Comparison of ENCODE assay signal across 10 mouse cellular contexts in genomic region chr5:30957891-30958290, GRCm38 (mm10). TPM values are rescaled to one million over a fixed set of nuclear protein-coding genes. Genes with fewer than 3 reads are reported as not detected.
A peak's percentile ranks its signal among the peaks of the same experiment; 100 is the strongest.
DNase-seq lines count a peak whose midpoint lies in the region; ATAC-seq and TF ChIP-seq lines count a peak whose summit lies in the region.
"Had no signal": no experiment of that assay in that cellular context is flagged by ENCODE, and none has a peak within 500 bp of the region (broad histone marks: within the 10 kb centered on the region; RNA-seq: fewer than 3 reads in every experiment).

No protein-coding gene starts in this region.

- no peak for TF ChIP-seq POLR2A in limb, embryonic 14.5 days (IDR thresholded peaks at IDR 0.05; ENCODE audit: borderline replicate concordance, extremely low read depth, insufficient read depth, insufficient read length)

- peaks cover 13% of the 10 kb centered on the region for H3K4me1 ChIP-seq in limb, embryonic 11.5 days (ENCODE audit: control insufficient read depth, insufficient read depth, low read length)
- peaks cover 20% of the 10 kb centered on the region for H3K4me1 ChIP-seq in limb, embryonic 10.5 days
- H3K4me1 ChIP-seq in limb, embryonic 14.5 days (ENCODE audit: control insufficient read depth, insufficient read depth, low read length), result peaks cover 19% of the 10 kb centered on the region
- H3K4me1 ChIP-seq in neural tube, embryonic 15.5 days, result peaks cover 29% of the 10 kb centered on the region

- no peak overlapping the region for H3K27ac ChIP-seq in limb, embryonic 11.5 days (replicated peaks; ENCODE audit: low read depth, low read length)
- no peak overlapping the region for H3K27ac ChIP-seq in limb, embryonic 10.5 days
- H3K27ac ChIP-seq in limb, embryonic 14.5 days (replicated peaks; ENCODE audit: low read depth, low read length), result no peak overlapping the region
- no peak overlapping the region for H3K27ac ChIP-seq in neural tube, embryonic 15.5 days (replicated peaks)

- H3K9me3 ChIP-seq in limb, embryonic 11.5 days (ENCODE audit: control insufficient read depth, low read length), result no peaks in the 10 kb centered on the region
- no peaks in the 10 kb centered on the region for H3K9me3 ChIP-seq in limb, embryonic 10.5 days (replicated peaks)
- no peaks in the 10 kb centered on the region for H3K9me3 ChIP-seq in limb, embryonic 14.5 days (ENCODE audit: control insufficient read depth, low read length)
- no peaks in the 10 kb centered on the region for H3K9me3 ChIP-seq in neural tube, embryonic 15.5 days (replicated peaks)

- H3K36me3 ChIP-seq in limb, embryonic 11.5 days (ENCODE audit: control insufficient read depth, insufficient read depth, low read length), result peaks cover 25% of the 10 kb centered on the region
- H3K36me3 ChIP-seq in limb, embryonic 10.5 days, result peaks cover 54% of the 10 kb centered on the region
- peaks cover 50% of the 10 kb centered on the region for H3K36me3 ChIP-seq in limb, embryonic 14.5 days (ENCODE audit: control insufficient read depth, insufficient read depth, low read length)
- peaks cover 44% of the 10 kb centered on the region for H3K36me3 ChIP-seq in neural tube, embryonic 15.5 days

- H3K27me3 ChIP-seq in limb, embryonic 11.5 days (ENCODE audit: control insufficient read depth, insufficient read depth, low read length), result no peaks in the 10 kb centered on the region
- no peaks in the 10 kb centered on the region for H3K27me3 ChIP-seq in limb, embryonic 10.5 days (ENCODE audit: low read depth, poor library complexity, severe bottlenecking)
- no peaks in the 10 kb centered on the region for H3K27me3 ChIP-seq in limb, embryonic 14.5 days (ENCODE audit: control insufficient read depth, insufficient read depth, low read length)
- H3K27me3 ChIP-seq in neural tube, embryonic 15.5 days (replicated peaks), result 0 out of 2 replicates have a peak, but pooled peaks cover 4% of the 10 kb centered on the region

- no peak overlapping the region for H3K4me2 ChIP-seq in limb, embryonic 11.5 days (ENCODE audit: low read depth, severe bottlenecking)
- H3K4me2 ChIP-seq in limb, embryonic 14.5 days (replicated peaks; ENCODE audit: low read depth, low read length, severe bottlenecking), result 0 out of 2 replicates have a peak overlapping the region, but pooled peaks have one; percentile 7
- H3K4me2 ChIP-seq in neural tube, embryonic 15.5 days, result peak overlapping the region; percentile 75

- H3K4me3 ChIP-seq in limb, embryonic 11.5 days (ENCODE audit: low read depth, low read length), result no peak overlapping the region
- no peak overlapping the region for H3K4me3 ChIP-seq in limb, embryonic 10.5 days
- H3K4me3 ChIP-seq in limb, embryonic 14.5 days (replicated peaks; ENCODE audit: low read length), result no peak overlapping the region
- no peak overlapping the region for H3K4me3 ChIP-seq in neural tube, embryonic 15.5 days (replicated peaks)

- peak overlapping the region; percentile 17; the same call in 1 of the 2 replicates for H3K9ac ChIP-seq in limb, embryonic 11.5 days (ENCODE audit: low read length)
- H3K9ac ChIP-seq in limb, embryonic 14.5 days (ENCODE audit: low read depth, low read length, severe bottlenecking), result no peak overlapping the region
- no peak overlapping the region for H3K9ac ChIP-seq in neural tube, embryonic 15.5 days (replicated peaks)

- WGBS in limb, embryonic 11.5 days, result 95% methylated on average over 6 of the region's 6 CpGs
- 92% methylated on average over 6 of the region's 6 CpGs for WGBS in limb, embryonic 10.5 days
- WGBS in limb, embryonic 14.5 days, result 90% methylated on average over 6 of the region's 6 CpGs
- WGBS in neural tube, embryonic 15.5 days, result 93% methylated on average over 6 of the region's 6 CpGs

- no peak for ATAC-seq in limb, embryonic 11.5 days (ENCODE audit: insufficient number of reproducible peaks, low FRiP score, low TSS enrichment, low read depth)
- no peak for ATAC-seq in limb, embryonic 14.5 days (ENCODE audit: low FRiP score, low read depth)
- ATAC-seq in neural tube, embryonic 15.5 days (ENCODE audit: low FRiP score), result no peak

- peak; percentile 14 to 23 for DNase-seq in cerebellum, postnatal 14 days
- DNase-seq in cerebellum, adult 11 months, result no peak
- no peak for DNase-seq in limb, embryonic 11.5 days (ENCODE audit: low spot score)
- DNase-seq in limb, embryonic 10.5 days (ENCODE audit: low spot score), result no peak
- no peak for DNase-seq in limb, embryonic 14.5 days (ENCODE audit: low spot score)
- DNase-seq in layer of hippocampus, postnatal 14 days (ENCODE audit: low spot score in 2 of 2), result no peak
- no peak for DNase-seq in layer of hippocampus, adult 9-11 months
- DNase-seq: thymus, adult 2 months had no signal

RNA-seq across cellular contexts. Expression of gene Preb, which starts 2.3 kb away (rescaled TPM):
- 96.5 and 101 TPM in 2 replicates for polyA plus RNA-seq in limb, embryonic 11.5 days (2014; fragmentation: Nextera tagmentation; extraction: Ambion mirVana)
- polyA plus RNA-seq in limb, embryonic 10.5 days (2016; fragmentation: Nextera tagmentation; extraction: Ambion mirVana), result 139 and 142 TPM in 2 replicates
- polyA plus RNA-seq in limb, embryonic 14.5 days (2012; rRNA removed), result 259 and 349 TPM in 2 replicates
- 91.1 and 98.9 TPM in 2 replicates for polyA plus RNA-seq in limb, embryonic 14.5 days (2014; fragmentation: Nextera tagmentation; extraction: Ambion mirVana)
- 124 and 125 TPM in 2 replicates for polyA plus RNA-seq in neural tube, embryonic 15.5 days (2015; fragmentation: Nextera tagmentation; extraction: Ambion mirVana)
- total RNA-seq in layer of hippocampus, postnatal 14 days (2021), result 100 to 1,000 TPM; 129 to 131 TPM

RNA-seq across cellular contexts. Expression of gene Tcf23, which starts 10.6 kb away (rescaled TPM):
- not detected in 2 replicates for polyA plus RNA-seq in limb, embryonic 11.5 days (2014; fragmentation: Nextera tagmentation; extraction: Ambion mirVana)
- polyA plus RNA-seq in limb, embryonic 10.5 days (2016; fragmentation: Nextera tagmentation; extraction: Ambion mirVana), result not detected in 2 replicates
- 0.05 TPM in 1 of 2 replicates, not detected in the other for polyA plus RNA-seq in limb, embryonic 14.5 days (2012; rRNA removed)
- not detected in 2 replicates for polyA plus RNA-seq in limb, embryonic 14.5 days (2014; fragmentation: Nextera tagmentation; extraction: Ambion mirVana)
- polyA plus RNA-seq in neural tube, embryonic 15.5 days (2015; fragmentation: Nextera tagmentation; extraction: Ambion mirVana), result 0.13 TPM in 1 of 2 replicates, not detected in the other
- under 1 TPM in 1 of 2 experiments, not detected in 1; 0.17 TPM for total RNA-seq in layer of hippocampus, postnatal 14 days (2021)
- total RNA-seq: megakaryocyte progenitor cell, adult 5-6 weeks had no signal

RNA-seq across cellular contexts. Expression of gene Cgref1, which starts 12.5 kb away (rescaled TPM):
- 2.2 and 2.7 TPM in 2 replicates for polyA plus RNA-seq in limb, embryonic 11.5 days (2014; fragmentation: Nextera tagmentation; extraction: Ambion mirVana)
- polyA plus RNA-seq in limb, embryonic 10.5 days (2016; fragmentation: Nextera tagmentation; extraction: Ambion mirVana), result 1.0 and 2.5 TPM in 2 replicates
- polyA plus RNA-seq in limb, embryonic 14.5 days (2012; rRNA removed), result 19.8 and 21.5 TPM in 2 replicates
- polyA plus RNA-seq in limb, embryonic 14.5 days (2014; fragmentation: Nextera tagmentation; extraction: Ambion mirVana), result 15.1 and 20.9 TPM in 2 replicates
- polyA plus RNA-seq in neural tube, embryonic 15.5 days (2015; fragmentation: Nextera tagmentation; extraction: Ambion mirVana), result 68.9 and 80.2 TPM in 2 replicates
- 10 to 100 TPM; 24.6 to 26.9 TPM for total RNA-seq in layer of hippocampus, postnatal 14 days (2021)

RNA-seq across cellular contexts. Expression of gene Khk, which starts 36.7 kb away (rescaled TPM):
- 5.4 and 7.9 TPM in 2 replicates for polyA plus RNA-seq in limb, embryonic 11.5 days (2014; fragmentation: Nextera tagmentation; extraction: Ambion mirVana)
- 7.1 and 7.8 TPM in 2 replicates for polyA plus RNA-seq in limb, embryonic 10.5 days (2016; fragmentation: Nextera tagmentation; extraction: Ambion mirVana)
- 29.5 and 37.8 TPM in 2 replicates for polyA plus RNA-seq in limb, embryonic 14.5 days (2012; rRNA removed)
- 29.7 and 31.3 TPM in 2 replicates for polyA plus RNA-seq in limb, embryonic 14.5 days (2014; fragmentation: Nextera tagmentation; extraction: Ambion mirVana)
- polyA plus RNA-seq in neural tube, embryonic 15.5 days (2015; fragmentation: Nextera tagmentation; extraction: Ambion mirVana), result 12.7 and 17.0 TPM in 2 replicates
- total RNA-seq in layer of hippocampus, postnatal 14 days (2021), result 10 to 100 TPM; 11.5 to 12.9 TPM

RNA-seq across cellular contexts. Expression of gene Emilin1, which starts 44.7 kb away (rescaled TPM):
- 117 and 122 TPM in 2 replicates for polyA plus RNA-seq in limb, embryonic 11.5 days (2014; fragmentation: Nextera tagmentation; extraction: Ambion mirVana)
- 202 and 241 TPM in 2 replicates for polyA plus RNA-seq in limb, embryonic 10.5 days (2016; fragmentation: Nextera tagmentation; extraction: Ambion mirVana)
- polyA plus RNA-seq in limb, embryonic 14.5 days (2012; rRNA removed), result 222 and 268 TPM in 2 replicates
- 191 and 204 TPM in 2 replicates for polyA plus RNA-seq in limb, embryonic 14.5 days (2014; fragmentation: Nextera tagmentation; extraction: Ambion mirVana)
- 24.5 and 52.1 TPM in 2 replicates for polyA plus RNA-seq in neural tube, embryonic 15.5 days (2015; fragmentation: Nextera tagmentation; extraction: Ambion mirVana)
- total RNA-seq in layer of hippocampus, postnatal 14 days (2021), result 1 to 10 TPM; 3.9 to 4.5 TPM

Comparison
In these comparisons a context has a peak if more than half of its experiments do, and no peak if none do; other contexts are left out.
1. DNase-seq: peak in cerebellum, postnatal 14 days (2 of 2); none in cerebellum, adult 11 months (single experiment), limb, embryonic 11.5 days (single experiment), limb, embryonic 10.5 days (single experiment), limb, embryonic 14.5 days (single experiment), layer of hippocampus, postnatal 14 days (0 of 2) and layer of hippocampus, adult 9-11 months (single experiment).